Mouse (Mus musculus): ENCODE measurements around the gene Ahcyl1.
A peak's percentile ranks its signal among the peaks of the same experiment; 100 is the strongest.

The Ahcyl1 gene

GRCm38 (mm10) chr3:107704371-107704705 is 8.0 kb upstream of the Ahcyl1 start:
- DNase-seq (ENCODE audit: extremely low read depth, insufficient read length, low spot score) = no peak

GRCm38 (mm10) chr3:107703675-107704370 is 7.5 kb upstream of the Ahcyl1 start:
- DNase-seq (ENCODE audit: extremely low read depth, insufficient read length, low spot score) = no peak

- DNase-seq (ENCODE audit: extremely low read depth, insufficient read length, low spot score) = no peak
These were observed 5.5 kb upstream of the Ahcyl1 start for GRCm38 (mm10) chr3:107701767-107702394.

GRCm38 (mm10) chr3:107700625-107701024 is 4.3 kb upstream of the Ahcyl1 start:
- DNase-seq (ENCODE audit: extremely low read depth, insufficient read length, low spot score) = no peak

- DNase-seq (ENCODE audit: extremely low read depth, insufficient read length, low spot score) = no peak
These were observed 550 bp upstream of the Ahcyl1 start for GRCm38 (mm10) chr3:107696910-107697309.

GRCm38 (mm10) chr3:107695219-107695947 is 977 bp downstream of the Ahcyl1 start:
- DNase-seq (ENCODE audit: extremely low read depth, insufficient read length, low spot score) = no peak

GRCm38 (mm10) chr3:107694256-107694900 is 2.0 kb downstream of the Ahcyl1 start:
- DNase-seq (ENCODE audit: extremely low read depth, insufficient read length, low spot score) = no peak

GRCm38 (mm10) chr3:107690366-107690765 is 6.0 kb downstream of the Ahcyl1 start:
- no peak for DNase-seq (ENCODE audit: extremely low read depth, insufficient read length, low spot score)

GRCm38 (mm10) chr3:107689245-107689644 is 7.1 kb downstream of the Ahcyl1 start:
- DNase-seq (ENCODE audit: extremely low read depth, insufficient read length, low spot score) = no peak

- DNase-seq (ENCODE audit: extremely low read depth, insufficient read length, low spot score) = no peak
These were observed 8.1 kb downstream of the Ahcyl1 start for GRCm38 (mm10) chr3:107688236-107688635.

- DNase-seq (ENCODE audit: extremely low read depth, insufficient read length, low spot score) = no peak
These were observed 9.9 kb downstream of the Ahcyl1 start for GRCm38 (mm10) chr3:107686276-107686977.

- DNase-seq (ENCODE audit: extremely low read depth, insufficient read length, low spot score) = no peak
These were observed 10.7 kb downstream of the Ahcyl1 start for GRCm38 (mm10) chr3:107685652-107686051.

GRCm38 (mm10) chr3:107683587-107683986 is 12.8 kb downstream of the Ahcyl1 start:
- DNase-seq (ENCODE audit: extremely low read depth, insufficient read length, low spot score) = no peak

- DNase-seq (ENCODE audit: extremely low read depth, insufficient read length, low spot score) = no peak
These were observed 15.4 kb downstream of the Ahcyl1 start for GRCm38 (mm10) chr3:107680790-107681576.

GRCm38 (mm10) chr3:107671509-107671908 is 24.9 kb downstream of the Ahcyl1 start:
- no peak for DNase-seq (ENCODE audit: extremely low read depth, insufficient read length, low spot score)

- DNase-seq (ENCODE audit: extremely low read depth, insufficient read length, low spot score) = no peak
These were observed 25.9 kb downstream of the Ahcyl1 start for GRCm38 (mm10) chr3:107670500-107670899.

GRCm38 (mm10) chr3:107668786-107669185 is 27.6 kb downstream of the Ahcyl1 start:
- no peak for DNase-seq (ENCODE audit: extremely low read depth, insufficient read length, low spot score)

- DNase-seq (ENCODE audit: extremely low read depth, insufficient read length, low spot score) = no peak
These were observed 28.9 kb downstream of the Ahcyl1 start for GRCm38 (mm10) chr3:107667426-107667825.

GRCm38 (mm10) chr3:107664641-107665040 is 31.7 kb downstream of the Ahcyl1 start:
- DNase-seq (ENCODE audit: extremely low read depth, insufficient read length, low spot score) = no peak

GRCm38 (mm10) chr3:107659000-107659399 is 37.4 kb downstream of the Ahcyl1 start:
- peak; percentile 25 for DNase-seq (ENCODE audit: extremely low read depth, insufficient read length, low spot score)
